In the genomic region with DNA sequence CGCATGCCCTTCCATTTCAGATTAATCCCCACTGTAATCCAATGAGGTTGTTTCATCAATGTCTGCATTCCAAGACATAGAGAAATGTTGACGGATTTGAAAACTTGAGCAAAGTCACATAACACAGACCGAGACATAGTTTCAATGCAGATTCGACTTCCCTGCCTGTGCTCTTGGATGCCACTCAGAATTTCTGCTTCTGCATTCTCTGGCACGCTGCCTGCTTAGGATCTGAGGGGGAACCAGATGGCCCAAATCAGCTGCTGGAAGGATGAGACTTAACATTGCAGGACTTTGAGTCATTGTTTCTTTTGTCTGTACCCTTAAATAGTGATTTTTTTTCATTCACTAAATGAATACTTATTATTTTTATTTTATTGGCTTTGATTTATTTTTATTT, we compare ENCODE assay signal across 8 mouse cellular contexts.
DNase-seq lines count a peak whose midpoint lies in the region; ATAC-seq and TF ChIP-seq lines count a peak whose summit lies in the region.

No protein-coding gene starts in this region.

- H3K36me3 ChIP-seq in forebrain, embryonic 14.5 days (ENCODE audit: control insufficient read depth, insufficient read depth, low read length), result no peaks in the 10 kb centered on the region
- no peaks in the 10 kb centered on the region for H3K36me3 ChIP-seq in forebrain, embryonic 12.5 days (replicated peaks)
- no peaks in the 10 kb centered on the region for H3K36me3 ChIP-seq in midbrain, postnatal 0 days (ENCODE audit: insufficient read depth, low read length)
- no peaks in the 10 kb centered on the region for H3K36me3 ChIP-seq in midbrain, embryonic 15.5 days (replicated peaks)
- H3K36me3 ChIP-seq in hindbrain, embryonic 11.5 days (ENCODE audit: control insufficient read depth, insufficient read depth, low read length), result no peaks in the 10 kb centered on the region

- no peaks in the 10 kb centered on the region for H3K27me3 ChIP-seq in forebrain, embryonic 14.5 days (replicated peaks; ENCODE audit: control insufficient read depth, insufficient read depth, low read length)
- H3K27me3 ChIP-seq in forebrain, embryonic 12.5 days, result no peaks in the 10 kb centered on the region
- H3K27me3 ChIP-seq in midbrain, postnatal 0 days (ENCODE audit: insufficient read depth, low read length), result no peaks in the 10 kb centered on the region
- H3K27me3 ChIP-seq in midbrain, embryonic 15.5 days (replicated peaks), result no peaks in the 10 kb centered on the region
- no peaks in the 10 kb centered on the region for H3K27me3 ChIP-seq in hindbrain, embryonic 11.5 days (ENCODE audit: control insufficient read depth, insufficient read depth, low read length)

- 72% methylated on average over 5 of the region's 5 CpGs for whole genome bisulfite sequencing in forebrain, embryonic 14.5 days
- WGBS in forebrain, embryonic 12.5 days, result 87% methylated on average over 5 of the region's 5 CpGs
- WGBS in midbrain, postnatal 0 days, result 73% methylated on average over 5 of the region's 5 CpGs
- 76% methylated on average over 5 of the region's 5 CpGs for WGBS in midbrain, embryonic 15.5 days
- WGBS in hindbrain, embryonic 11.5 days, result 88% methylated on average over 5 of the region's 5 CpGs

- H3K4me2 ChIP-seq in forebrain, embryonic 14.5 days (ENCODE audit: low read length), result no peak overlapping the region
- H3K4me2 ChIP-seq in forebrain, embryonic 12.5 days, result no peak overlapping the region
- H3K4me2 ChIP-seq in midbrain, postnatal 0 days (ENCODE audit: low read depth, low read length, poor library complexity, severe bottlenecking), result no peak overlapping the region
- H3K4me2 ChIP-seq in midbrain, embryonic 15.5 days, result no peak overlapping the region
- H3K4me2 ChIP-seq in hindbrain, embryonic 11.5 days (replicated peaks; ENCODE audit: low read depth, low read length), result no peak overlapping the region

- TF ChIP-seq CTCF in midbrain, postnatal 0 days (IDR thresholded peaks at IDR 0.05), result no peak

- H3K4me1 ChIP-seq in forebrain, embryonic 14.5 days (ENCODE audit: control insufficient read depth, insufficient read depth, low read length), result peaks cover 4% of the 10 kb centered on the region; the same call in 1 of the 2 replicates
- no peaks in the 10 kb centered on the region for H3K4me1 ChIP-seq in forebrain, embryonic 12.5 days
- no peaks in the 10 kb centered on the region for H3K4me1 ChIP-seq in midbrain, postnatal 0 days (ENCODE audit: insufficient read depth, low read length)
- H3K4me1 ChIP-seq in midbrain, embryonic 15.5 days, result no peaks in the 10 kb centered on the region
- H3K4me1 ChIP-seq in hindbrain, embryonic 11.5 days (replicated peaks; ENCODE audit: control insufficient read depth, insufficient read depth, low read length), result no peaks in the 10 kb centered on the region

- no peak overlapping the region for H3K9ac ChIP-seq in forebrain, embryonic 14.5 days (ENCODE audit: low read length)
- no peak overlapping the region for H3K9ac ChIP-seq in forebrain, embryonic 12.5 days
- H3K9ac ChIP-seq in midbrain, postnatal 0 days (replicated peaks; ENCODE audit: low read length, poor library complexity, severe bottlenecking), result no peak overlapping the region
- no peak overlapping the region for H3K9ac ChIP-seq in midbrain, embryonic 15.5 days
- no peak overlapping the region for H3K9ac ChIP-seq in hindbrain, embryonic 11.5 days (ENCODE audit: low read depth, low read length)

- no peaks in the 10 kb centered on the region for H3K9me3 ChIP-seq in forebrain, embryonic 14.5 days (replicated peaks; ENCODE audit: control insufficient read depth, low read length)
- no peaks in the 10 kb centered on the region for H3K9me3 ChIP-seq in forebrain, embryonic 12.5 days
- no peaks in the 10 kb centered on the region for H3K9me3 ChIP-seq in midbrain, postnatal 0 days (ENCODE audit: low read length)
- H3K9me3 ChIP-seq in midbrain, embryonic 15.5 days, result peaks cover 2% of the 10 kb centered on the region; the same call in 1 of the 2 replicates
- H3K9me3 ChIP-seq in hindbrain, embryonic 11.5 days (ENCODE audit: control insufficient read depth, low read length), result no peaks in the 10 kb centered on the region

- peak; percentile 82 for DNase-seq in forebrain, embryonic 14.5 days (ENCODE audit: low spot score)
- peak; percentile 64 for DNase-seq in midbrain, postnatal 0 days (ENCODE audit: low spot score)
- DNase-seq in layer of hippocampus, adult 9-11 months, result peak; percentile 62
- peak; percentile 54 for DNase-seq in right cerebral cortex, postnatal 25 days
- no peak for DNase-seq in spleen, adult 18-20 months
- DNase-seq in hindbrain, embryonic 11.5 days (ENCODE audit: low spot score), result no peak

- no peak overlapping the region for H3K27ac ChIP-seq in forebrain, embryonic 14.5 days (ENCODE audit: low read depth, low read length)
- H3K27ac ChIP-seq in forebrain, embryonic 12.5 days, result no peak overlapping the region
- H3K27ac ChIP-seq in midbrain, postnatal 0 days (ENCODE audit: low read depth, low read length), result no peak overlapping the region
- H3K27ac ChIP-seq in midbrain, embryonic 15.5 days, result no peak overlapping the region
- H3K27ac ChIP-seq in hindbrain, embryonic 11.5 days (ENCODE audit: low read depth, low read length), result no peak overlapping the region

- no peak overlapping the region for H3K4me3 ChIP-seq in forebrain, embryonic 14.5 days (ENCODE audit: low read depth, low read length)
- no peak overlapping the region for H3K4me3 ChIP-seq in forebrain, embryonic 12.5 days (replicated peaks)
- no peak overlapping the region for H3K4me3 ChIP-seq in midbrain, postnatal 0 days (ENCODE audit: low read depth, low read length)
- no peak overlapping the region for H3K4me3 ChIP-seq in midbrain, embryonic 15.5 days
- no peak overlapping the region for H3K4me3 ChIP-seq in hindbrain, embryonic 11.5 days (ENCODE audit: low read depth, low read length)

- peak; percentile 71 for ATAC-seq in forebrain, embryonic 14.5 days
- no peak for ATAC-seq in forebrain, embryonic 12.5 days (ENCODE audit: low FRiP score)
- ATAC-seq in midbrain, postnatal 0 days (ENCODE audit: low FRiP score), result no peak
- ATAC-seq in midbrain, embryonic 15.5 days (replicated peaks), result no peak
- ATAC-seq in hindbrain, embryonic 11.5 days (ENCODE audit: low FRiP score), result no peak

Comparison
In these comparisons a context has a peak if more than half of its experiments do, and no peak if none do; other contexts are left out.
1. DNase-seq: peak in forebrain, embryonic 14.5 days (single experiment), midbrain, postnatal 0 days (single experiment), layer of hippocampus, adult 9-11 months (single experiment) and right cerebral cortex, postnatal 25 days (single experiment); none in spleen, adult 18-20 months (0 of 2) and hindbrain, embryonic 11.5 days (single experiment).